ENCODE assay signal across 11 mouse cellular contexts in genomic region chr7:79502152-79503102, GRCm38 (mm10). TPM values are rescaled to one million over a fixed set of nuclear protein-coding genes. Genes with fewer than 3 reads are reported as not detected.
A peak's percentile ranks its signal among the peaks of the same experiment; 100 is the strongest.
DNase-seq lines count a peak whose midpoint lies in the region; ATAC-seq and TF ChIP-seq lines count a peak whose summit lies in the region.
"Had no signal": no experiment of that assay in that cellular context is flagged by ENCODE, and none has a peak within 500 bp of the region (broad histone marks: within the 10 kb centered on the region; RNA-seq: fewer than 3 reads in every experiment).

No protein-coding gene starts in this region.

- DNase-seq in embryo, embryonic 10.5 days (ENCODE audit: low spot score), result peak; percentile 45
- DNase-seq in embryo, embryonic 9.5 days (ENCODE audit: extremely low spot score), result no peak
- DNase-seq in 3T3-L1 (ENCODE audit: low read depth, low spot score), result peak; percentile 14
- peak; percentile 35 for DNase-seq in embryonic facial prominence, embryonic 11.5 days (ENCODE audit: low spot score)
- no peak for DNase-seq in gastrocnemius, adult 2 months
- DNase-seq in spleen, adult 12 weeks (ENCODE audit: low spot score), result no peak
- DNase-seq in kidney, postnatal 25 days, result no peak
- DNase-seq: kidney, postnatal 14 days had no signal

- no peaks in the 10 kb centered on the region for H3K9me3 ChIP-seq in embryonic facial prominence, embryonic 11.5 days (replicated peaks; ENCODE audit: control insufficient read depth, low read length)
- H3K9me3 ChIP-seq in hindbrain, embryonic 16.5 days (ENCODE audit: control insufficient read depth, low read length), result no peaks in the 10 kb centered on the region
- H3K9me3 ChIP-seq: limb, embryonic 15.5 days; stomach, embryonic 15.5 days had no signal

- 8% methylated on average over 10 of the region's 10 CpGs for WGBS in embryonic facial prominence, embryonic 11.5 days
- WGBS in hindbrain, embryonic 16.5 days, result 7% methylated on average over 10 of the region's 10 CpGs

- intact Hi-C loops in gastrocnemius, adult 2 months (cut with DNase I), result no loop called here

- H3K36me3 ChIP-seq in embryonic facial prominence, embryonic 11.5 days (replicated peaks; ENCODE audit: control insufficient read depth, insufficient read depth, low read depth, low read length), result no peaks in the 10 kb centered on the region
- H3K36me3 ChIP-seq in hindbrain, embryonic 16.5 days (ENCODE audit: control insufficient read depth, insufficient read depth, low read length), result no peaks in the 10 kb centered on the region
- H3K36me3 ChIP-seq: limb, embryonic 15.5 days; stomach, embryonic 15.5 days had no signal

- peaks cover 7% of the 10 kb centered on the region for H3K4me1 ChIP-seq in embryonic facial prominence, embryonic 11.5 days (ENCODE audit: control insufficient read depth, insufficient read depth, low read length)
- peaks cover 19% of the 10 kb centered on the region for H3K4me1 ChIP-seq in hindbrain, embryonic 16.5 days (ENCODE audit: control insufficient read depth, insufficient read depth, low read depth, low read length)

- H3K4me3 ChIP-seq in embryonic facial prominence, embryonic 11.5 days (ENCODE audit: low read depth, low read length), result peak overlapping the region; percentile 21
- H3K4me3 ChIP-seq in hindbrain, embryonic 16.5 days (ENCODE audit: low read length), result peak overlapping the region; percentile 91
- no peak overlapping the region for H3K4me3 ChIP-seq in gastrocnemius, adult 2 months
- H3K4me3 ChIP-seq: limb, embryonic 15.5 days; stomach, embryonic 15.5 days had no signal

- H3K4me2 ChIP-seq in embryonic facial prominence, embryonic 11.5 days (ENCODE audit: low read depth, low read length), result no peak overlapping the region
- peak overlapping the region; percentile 89 for H3K4me2 ChIP-seq in hindbrain, embryonic 16.5 days (ENCODE audit: low read length)
- H3K4me2 ChIP-seq: limb, embryonic 15.5 days; stomach, embryonic 15.5 days had no signal

- ATAC-seq in embryonic facial prominence, embryonic 11.5 days (replicated peaks; ENCODE audit: insufficient number of reproducible peaks, low FRiP score, low TSS enrichment, low read depth), result no peak
- no peak for ATAC-seq in hindbrain, embryonic 16.5 days

- peaks cover 97% of the 10 kb centered on the region for H3K27me3 ChIP-seq in embryonic facial prominence, embryonic 11.5 days (ENCODE audit: control insufficient read depth, insufficient read depth, low read length)
- H3K27me3 ChIP-seq in hindbrain, embryonic 16.5 days (replicated peaks; ENCODE audit: control insufficient read depth, insufficient read depth, low read length), result no peaks in the 10 kb centered on the region

- no peak overlapping the region for H3K27ac ChIP-seq in embryonic facial prominence, embryonic 11.5 days (replicated peaks; ENCODE audit: low read depth, low read length)
- H3K27ac ChIP-seq in hindbrain, embryonic 16.5 days (ENCODE audit: low read depth, low read length), result peak overlapping the region; percentile 97
- no peak overlapping the region for H3K27ac ChIP-seq in gastrocnemius, adult 2 months
- H3K27ac ChIP-seq: limb, embryonic 15.5 days; stomach, embryonic 15.5 days had no signal

- no peak for TF ChIP-seq CTCF in gastrocnemius, adult 2 months (IDR thresholded peaks at IDR 0.05)

- H3K9ac ChIP-seq in embryonic facial prominence, embryonic 11.5 days (replicated peaks; ENCODE audit: low read length), result 0 out of 2 replicates have a peak overlapping the region, but pooled peaks have one; percentile 32
- peak overlapping the region; percentile 98 for H3K9ac ChIP-seq in hindbrain, embryonic 16.5 days (ENCODE audit: low read depth, low read length)
- H3K9ac ChIP-seq: limb, embryonic 15.5 days; stomach, embryonic 15.5 days had no signal

RNA-seq across cellular contexts. Expression of gene Polg, which starts 36.3 kb away (rescaled TPM):
- 19.7 and 21.3 TPM in 2 replicates for polyA plus RNA-seq in embryonic facial prominence, embryonic 11.5 days (2014; fragmentation: Nextera tagmentation; extraction: Ambion mirVana)
- polyA plus RNA-seq in hindbrain, embryonic 16.5 days (2015; fragmentation: Nextera tagmentation; extraction: Ambion mirVana), result 24.2 and 26.4 TPM in 2 replicates
- 10 to 100 TPM; 35.2 to 38.4 TPM for total RNA-seq in gastrocnemius, adult 2 months (2021)

Comparison
In these comparisons a context has a peak if more than half of its experiments do, and no peak if none do; other contexts are left out.
1. DNase-seq: peak in embryo, embryonic 10.5 days (single experiment), 3T3-L1 (single experiment) and embryonic facial prominence, embryonic 11.5 days (single experiment); none in embryo, embryonic 9.5 days (single experiment), gastrocnemius, adult 2 months (single experiment), spleen, adult 12 weeks (single experiment) and kidney, postnatal 25 days (0 of 2).